Mouse (Mus musculus): ENCODE data around the gene Ift20.

The Ift20 gene

GRCm38 (mm10) chr11:78536080-78536689, at the start of gene Ift20, which contains the start of gene Tnfaip1:
TSS of gene Ift20 (plus strand) at chr11:78536361.
TSS of gene Tnfaip1 (minus strand) at chr11:78536332.
- DNase-seq = peak; percentile 97 to 99

DNA sequence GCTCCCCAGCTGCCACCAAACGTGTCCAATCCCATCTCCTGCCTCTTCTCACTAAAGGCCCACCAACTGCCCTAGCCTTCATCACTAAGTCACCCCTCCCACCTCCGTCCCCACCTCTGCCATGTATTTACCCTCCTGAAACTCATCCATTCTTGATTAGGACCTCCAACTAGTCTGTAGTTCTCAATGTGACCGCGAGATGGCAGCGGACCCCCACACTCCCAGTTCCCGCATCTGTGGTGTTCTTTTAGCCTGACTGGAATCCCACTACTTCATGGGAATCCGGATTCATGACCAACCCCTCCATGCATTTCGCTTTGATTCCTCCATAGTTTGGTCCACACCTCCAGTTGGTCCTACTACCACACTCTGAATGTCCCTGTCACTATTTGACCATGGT, 48.0 kb upstream of the Ift20 start:
- peak in 1 of 2 experiments; percentile 29 for DNase-seq

DNA sequence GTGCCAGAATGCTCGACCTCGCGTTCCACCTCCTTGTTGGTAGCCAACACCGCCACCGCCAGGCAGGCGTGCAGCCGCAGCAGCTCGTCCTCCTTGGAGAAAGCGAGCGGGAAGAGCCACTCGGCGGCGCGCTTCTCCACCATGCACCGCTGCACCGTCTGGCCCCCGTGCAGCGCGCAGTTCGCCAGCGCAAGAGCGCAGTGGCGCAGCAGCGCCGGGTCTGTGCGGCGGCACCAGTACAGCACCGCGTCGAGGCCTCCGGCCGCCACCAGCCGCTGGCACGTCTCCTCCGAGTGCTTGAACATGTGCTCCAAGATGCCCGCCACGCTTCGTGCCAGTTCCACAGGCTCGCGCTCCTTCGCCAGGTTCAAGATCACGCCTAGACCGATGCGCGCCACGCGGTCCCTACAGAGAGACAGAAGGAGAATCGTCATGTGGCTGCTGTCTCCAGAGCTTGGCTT, 45.4 kb upstream of the Ift20 start:
- no peak for DNase-seq

GRCm38 (mm10) chr11:78495904-78496303, 40.3 kb upstream of the Ift20 start:
- no peak for DNase-seq

GRCm38 (mm10) chr11:78497071-78497541, 39.1 kb upstream of the Ift20 start:
- peak; percentile 20 to 29 for DNase-seq

DNA sequence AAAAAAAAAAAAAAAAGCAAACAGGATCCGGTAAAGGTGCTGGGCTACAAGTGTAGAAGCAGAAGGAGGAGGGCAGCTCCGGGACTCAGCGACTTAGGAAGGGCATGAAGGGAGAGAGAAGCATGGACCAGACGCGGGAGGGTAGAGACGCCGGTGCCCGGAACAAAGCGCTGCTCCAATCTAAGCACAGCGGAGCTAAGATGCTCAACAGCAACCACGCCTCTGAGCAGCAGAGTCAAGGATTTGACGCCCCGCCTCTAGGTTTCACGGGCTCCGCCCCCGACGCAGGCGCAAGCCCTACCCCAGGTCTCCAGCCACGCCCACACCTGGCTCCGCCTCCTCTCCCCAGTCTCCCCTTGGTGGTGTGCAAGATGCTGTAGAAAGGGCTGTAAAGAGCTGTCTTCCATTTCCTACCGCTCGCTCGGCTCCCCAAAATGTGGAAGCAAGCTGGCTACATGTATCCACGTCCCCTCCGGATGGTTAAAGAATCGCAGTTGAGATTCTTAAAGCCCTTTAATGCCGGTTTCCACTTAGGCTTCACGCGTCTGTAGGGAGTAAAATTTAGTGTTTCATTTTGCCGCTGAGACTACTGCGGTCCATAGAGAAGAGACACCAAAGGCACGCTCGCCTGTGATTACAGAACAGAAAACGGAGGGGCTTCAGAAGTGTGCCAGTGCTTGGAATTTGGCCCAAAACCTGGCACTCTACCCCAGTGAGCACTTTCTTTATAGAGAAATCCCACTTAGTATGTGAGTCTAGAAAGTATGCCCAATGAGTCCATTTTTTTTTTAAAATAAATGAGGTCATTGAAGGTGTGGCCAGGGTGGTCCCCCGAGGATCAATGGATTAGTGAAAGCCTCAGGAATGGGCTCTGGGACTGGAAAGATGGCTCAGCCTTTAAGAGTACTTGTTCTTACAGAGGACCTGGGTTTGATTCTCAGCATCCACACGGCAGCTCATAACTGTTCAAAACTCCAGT, 38.3 kb upstream of the Ift20 start, which contains the start of gene Sarm1:
Gene Sarm1 (minus strand): TSS at position 211 of the 979 bp plus-strand sequence.
- peak; percentile 94 to 96 for DNase-seq

DNA sequence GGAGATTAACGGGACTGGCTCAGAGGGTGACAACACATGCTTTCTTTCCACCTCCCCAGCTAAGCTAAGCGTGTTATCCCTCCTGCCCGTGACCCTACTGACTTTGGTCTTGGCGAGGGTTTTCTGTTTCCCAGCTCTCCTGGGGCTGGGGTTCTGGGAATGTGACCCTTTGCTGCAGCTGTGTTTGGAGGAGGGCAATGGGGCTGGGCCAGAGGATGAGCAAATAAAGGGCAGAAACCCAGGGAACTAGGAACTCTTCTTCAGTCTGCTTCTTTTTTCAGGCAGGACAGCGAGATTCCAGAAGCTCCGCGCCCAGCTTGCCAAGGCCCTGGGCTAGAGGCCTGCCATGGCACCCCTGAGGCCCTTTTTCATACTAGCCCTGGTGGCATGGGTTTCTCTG, 37.2 kb upstream of the Ift20 start, which contains the start of gene Vtn:
Gene Vtn (plus strand): TSS at position 88 of the 400 bp plus-strand sequence.
- no peak for DNase-seq

- no peak for DNase-seq
These were observed 36.6 kb upstream of the Ift20 start for GRCm38 (mm10) chr11:78499543-78499942.

GRCm38 (mm10) chr11:78500623-78501202, 35.4 kb upstream of the Ift20 start:
- DNase-seq = no peak

GRCm38 (mm10) chr11:78501529-78501928, 34.6 kb upstream of the Ift20 start:
- no peak for DNase-seq

GRCm38 (mm10) chr11:78502909-78503650, 33.1 kb upstream of the Ift20 start, which contains the start of gene Sebox:
TSS of gene Sebox (plus strand) at chr11:78503447.
- DNase-seq = no peak

GRCm38 (mm10) chr11:78505430-78505829, 30.7 kb upstream of the Ift20 start:
- no peak for DNase-seq

DNA sequence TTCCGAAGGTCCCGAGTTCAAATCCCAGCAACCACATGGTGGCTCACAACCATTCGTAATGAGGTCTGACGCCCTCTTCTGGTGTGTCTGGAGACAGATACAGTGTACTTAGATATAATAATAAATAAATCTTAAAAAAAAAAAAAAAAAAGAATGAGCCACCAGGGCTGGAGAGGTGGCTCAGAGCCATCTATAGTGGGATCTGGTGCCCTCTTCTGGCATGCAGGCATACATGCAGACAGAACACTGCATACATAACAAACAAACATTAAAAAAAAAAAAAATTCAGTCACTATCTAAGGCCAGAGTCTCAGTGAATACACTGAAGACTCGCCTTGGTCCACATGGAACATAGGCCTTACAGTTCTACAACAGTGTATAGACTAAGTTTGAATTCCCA, 27.0 kb upstream of the Ift20 start:
- no peak for DNase-seq

DNA sequence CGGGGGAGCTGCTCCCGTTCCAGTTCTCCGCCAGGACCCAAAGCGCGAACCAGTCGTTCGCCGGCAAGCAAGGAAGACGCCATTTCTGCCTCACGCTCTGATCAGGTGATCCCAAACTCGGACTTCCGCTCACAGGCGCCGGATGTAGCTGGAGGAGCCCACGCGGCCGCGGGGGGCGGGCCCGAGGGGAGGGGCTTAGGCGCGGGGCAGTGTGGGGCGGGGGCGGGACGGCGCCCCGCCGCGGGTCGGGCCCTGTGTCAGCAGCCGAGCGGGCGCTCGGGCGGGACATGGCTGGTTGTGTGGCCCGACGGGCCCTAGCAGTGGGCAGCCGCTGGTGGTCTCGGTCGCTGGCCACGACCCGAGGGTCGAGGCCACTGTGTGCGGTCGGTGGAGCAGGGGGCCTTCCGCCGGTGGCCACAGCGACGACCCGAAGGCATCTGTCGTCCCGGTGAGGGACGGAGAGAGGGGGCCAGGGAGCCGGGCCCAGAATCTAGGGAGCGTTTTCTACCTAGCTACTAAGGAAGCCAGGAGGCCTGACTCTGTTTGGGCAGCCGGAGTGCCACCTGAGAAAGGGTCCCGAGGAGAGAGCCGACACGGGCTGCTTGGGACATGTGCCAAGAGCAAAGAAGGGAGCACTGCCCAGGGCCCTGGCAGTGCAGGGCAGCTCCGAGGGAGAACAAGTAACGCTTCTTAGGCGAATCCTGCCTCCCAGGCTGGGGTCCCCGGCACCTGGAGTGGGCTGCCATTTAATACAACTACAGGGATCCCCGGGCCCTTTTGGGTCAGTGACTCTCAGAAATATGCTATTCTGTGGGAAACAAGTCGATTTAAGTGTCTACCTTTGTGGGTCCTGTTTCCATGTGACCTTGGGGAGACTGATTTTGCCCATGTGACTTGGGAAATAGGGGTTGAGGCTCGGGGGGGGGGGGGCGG, 23.9 kb upstream of the Ift20 start, which contains the start of the genes Tmem199 and Poldip2:
Gene Tmem199 (minus strand): TSS at position 148 of the 933 bp plus-strand sequence.
Gene Poldip2 (plus strand): TSS at position 169 of the 933 bp plus-strand sequence.
- peak; percentile 81 to 84 for DNase-seq

DNA sequence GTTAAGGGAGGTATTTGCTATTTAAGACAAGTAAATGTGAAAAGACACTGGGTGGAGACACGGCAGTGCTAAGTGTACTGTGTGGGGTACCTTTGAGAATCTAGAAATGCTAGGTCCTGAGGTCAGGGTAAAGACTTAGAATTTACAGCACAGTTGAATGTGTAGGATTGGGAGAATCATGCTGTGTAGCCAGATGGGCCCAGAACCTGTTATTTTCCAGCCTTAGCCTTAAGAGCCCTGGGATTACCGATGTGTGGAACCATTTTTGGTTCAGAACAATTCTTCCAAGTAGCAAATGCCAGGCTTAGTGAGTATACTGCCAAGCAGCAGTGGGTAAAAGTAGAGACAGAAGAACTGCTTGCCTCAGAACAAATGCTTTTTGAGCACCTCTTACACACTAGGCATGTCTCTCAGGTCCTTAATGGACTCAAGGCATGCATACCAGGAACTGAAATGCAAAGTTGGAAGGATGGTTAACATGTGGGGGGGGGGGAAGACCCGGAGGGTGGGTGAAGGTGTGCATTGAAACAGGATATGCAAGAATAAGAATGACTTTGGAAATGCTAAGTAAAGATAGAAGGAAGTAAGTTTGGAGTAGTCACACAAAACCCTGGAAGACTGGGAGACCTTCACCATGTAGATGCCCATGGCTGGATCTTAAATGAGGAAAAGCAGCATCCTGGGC, 22.9 kb upstream of the Ift20 start:
- no peak for DNase-seq

- DNase-seq = no peak
These were observed 20.4 kb upstream of the Ift20 start for GRCm38 (mm10) chr11:78515549-78516325.

DNA sequence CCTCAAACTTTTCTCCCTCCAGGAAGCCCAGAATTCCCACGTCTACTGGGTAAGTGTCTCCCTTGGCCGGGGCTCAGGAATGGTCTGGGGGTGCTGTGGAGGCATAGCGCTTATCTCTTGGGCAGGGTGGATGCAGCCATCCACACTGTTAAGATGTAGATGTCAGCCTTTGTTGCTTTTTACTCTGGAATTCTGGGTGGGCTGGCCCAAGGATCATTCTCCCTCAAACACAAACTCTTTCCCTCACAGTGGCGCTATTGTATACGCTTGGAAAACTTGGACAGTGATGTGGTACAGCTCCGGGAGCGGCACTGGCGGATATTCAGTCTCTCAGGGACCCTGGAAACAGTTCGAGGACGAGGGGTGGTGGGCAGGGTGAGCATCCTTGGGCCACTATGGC, 17.2 kb upstream of the Ift20 start:
- DNase-seq = no peak

GRCm38 (mm10) chr11:78521880-78522279, 14.3 kb upstream of the Ift20 start:
- DNase-seq = no peak

GRCm38 (mm10) chr11:78522481-78522997, 13.6 kb upstream of the Ift20 start:
- no peak for DNase-seq
